Mouse (Mus musculus): Measurements from ENCODE around the gene Frrs1. TPM values are rescaled to one million over a fixed set of nuclear protein-coding genes. Genes with fewer than 3 reads are reported as not detected.
A peak's percentile ranks its signal among the peaks of the same experiment; 100 is the strongest.

Frrs1 gene
- polyA plus RNA-seq, 1 experiment from 2014 or later: 32.7 TPM

- peak; percentile 61 for DNase-seq (ENCODE audit: low spot score)
- WGBS: 91% methylated on average over 6 of the region's 6 CpGs
- Histone ChIP-seq H3K4me3 (no peak overlapping the region), H3K27me3 (ENCODE audit: insufficient read depth, poor library complexity, severe bottlenecking) (no peaks in the 10 kb centered on the region), H3K9me3 (no peaks in the 10 kb centered on the region), H3K4me1 (peaks cover 10% of the 10 kb centered on the region; the same call in 1 of the 2 replicates), H3K27ac (no peak overlapping the region), H3K36me3 (no peaks in the 10 kb centered on the region)
These were observed 25.0 kb upstream of the Frrs1 start for GRCm38 (mm10) chr3:116834241-116834640.

GRCm38 (mm10) chr3:116835350-116835749 is 23.9 kb upstream of the Frrs1 start:
- Histone ChIP-seq H3K36me3 (no peaks in the 10 kb centered on the region), H3K27me3 (ENCODE audit: insufficient read depth, poor library complexity, severe bottlenecking) (no peaks in the 10 kb centered on the region), H3K4me3 (peak overlapping the region; percentile 62), H3K4me1 (peaks cover 10% of the 10 kb centered on the region; the same call in 1 of the 2 replicates), H3K9me3 (no peaks in the 10 kb centered on the region), H3K27ac (peak overlapping the region; percentile 91)
- 79% methylated on average over 4 of the region's 4 CpGs for WGBS
- no peak for DNase-seq (ENCODE audit: low spot score)

GRCm38 (mm10) chr3:116835770-116836680 is 23.2 kb upstream of the Frrs1 start:
- Histone ChIP-seq H3K36me3 (no peaks in the 10 kb centered on the region), H3K27me3 (ENCODE audit: insufficient read depth, poor library complexity, severe bottlenecking) (no peaks in the 10 kb centered on the region), H3K27ac (peak overlapping the region; percentile 91), H3K4me1 (peaks cover 10% of the 10 kb centered on the region; the same call in 1 of the 2 replicates), H3K4me3 (peak overlapping the region; percentile 62), H3K9me3 (no peaks in the 10 kb centered on the region)
- WGBS: 22% methylated on average over 21 of the region's 21 CpGs
- DNase-seq (ENCODE audit: low spot score): peak; percentile 95

GRCm38 (mm10) chr3:116836681-116837475 is 22.4 kb upstream of the Frrs1 start:
- DNase-seq (ENCODE audit: low spot score): peak; percentile 58
- no peaks in the 10 kb centered on the region for H3K27me3 ChIP-seq (ENCODE audit: insufficient read depth, poor library complexity, severe bottlenecking)
- H3K4me3 ChIP-seq: no peak overlapping the region
- H3K9me3 ChIP-seq: no peaks in the 10 kb centered on the region
- 81% methylated on average over 23 of the region's 23 CpGs for WGBS
- no peaks in the 10 kb centered on the region for H3K36me3 ChIP-seq
- H3K27ac ChIP-seq: peak overlapping the region; percentile 69; the same call in 1 of the 2 replicates
- H3K4me1 ChIP-seq: peaks cover 10% of the 10 kb centered on the region; the same call in 1 of the 2 replicates

GRCm38 (mm10) chr3:116841311-116841710 is 18.0 kb upstream of the Frrs1 start:
- Histone ChIP-seq H3K4me1 (no peaks in the 10 kb centered on the region), H3K4me3 (no peak overlapping the region), H3K27me3 (ENCODE audit: insufficient read depth, poor library complexity, severe bottlenecking) (no peaks in the 10 kb centered on the region), H3K27ac (no peak overlapping the region), H3K36me3 (no peaks in the 10 kb centered on the region), H3K9me3 (no peaks in the 10 kb centered on the region)
- DNase-seq (ENCODE audit: low spot score): no peak
- 86% methylated on average over 2 of the region's 2 CpGs for WGBS

- no peaks in the 10 kb centered on the region for H3K4me1 ChIP-seq
- no peaks in the 10 kb centered on the region for H3K27me3 ChIP-seq (ENCODE audit: insufficient read depth, poor library complexity, severe bottlenecking)
- H3K36me3 ChIP-seq: no peaks in the 10 kb centered on the region
- peak; percentile 27 for DNase-seq (ENCODE audit: low spot score)
- no peak overlapping the region for H3K4me3 ChIP-seq
- H3K27ac ChIP-seq: no peak overlapping the region
- H3K9me3 ChIP-seq: no peaks in the 10 kb centered on the region
- 87% methylated on average over 10 of the region's 10 CpGs for whole genome bisulfite sequencing
These were observed 14.2 kb upstream of the Frrs1 start for GRCm38 (mm10) chr3:116844880-116845579.

GRCm38 (mm10) chr3:116846084-116846483 is 13.2 kb upstream of the Frrs1 start:
- no peak overlapping the region for H3K4me3 ChIP-seq
- no peak overlapping the region for H3K27ac ChIP-seq
- 31% methylated on average over 4 of the region's 4 CpGs for WGBS
- H3K4me1 ChIP-seq: no peaks in the 10 kb centered on the region
- no peaks in the 10 kb centered on the region for H3K36me3 ChIP-seq
- H3K27me3 ChIP-seq (ENCODE audit: insufficient read depth, poor library complexity, severe bottlenecking): no peaks in the 10 kb centered on the region
- no peaks in the 10 kb centered on the region for H3K9me3 ChIP-seq
- DNase-seq (ENCODE audit: low spot score): peak; percentile 61

- no peaks in the 10 kb centered on the region for H3K36me3 ChIP-seq
- WGBS: 81% methylated on average over 1 of the region's 1 CpGs
- no peaks in the 10 kb centered on the region for H3K4me1 ChIP-seq
- no peaks in the 10 kb centered on the region for H3K9me3 ChIP-seq
- no peak overlapping the region for H3K27ac ChIP-seq
- no peak overlapping the region for H3K4me3 ChIP-seq
- H3K27me3 ChIP-seq (ENCODE audit: insufficient read depth, poor library complexity, severe bottlenecking): no peaks in the 10 kb centered on the region
- peak; percentile 67 for DNase-seq (ENCODE audit: low spot score)
These were observed 11.2 kb upstream of the Frrs1 start for GRCm38 (mm10) chr3:116848099-116848498.

- no peaks in the 10 kb centered on the region for H3K27me3 ChIP-seq (ENCODE audit: insufficient read depth, poor library complexity, severe bottlenecking)
- peak; percentile 39 for DNase-seq (ENCODE audit: low spot score)
- no peaks in the 10 kb centered on the region for H3K4me1 ChIP-seq
- H3K9me3 ChIP-seq: no peaks in the 10 kb centered on the region
- 75% methylated on average over 4 of the region's 4 CpGs for WGBS
- H3K4me3 ChIP-seq: no peak overlapping the region
- H3K36me3 ChIP-seq: no peaks in the 10 kb centered on the region
- no peak overlapping the region for H3K27ac ChIP-seq
These were observed 10.3 kb upstream of the Frrs1 start for GRCm38 (mm10) chr3:116848936-116849335.

GRCm38 (mm10) chr3:116850376-116850775 is 8.9 kb upstream of the Frrs1 start:
- peak; percentile 57 for DNase-seq (ENCODE audit: low spot score)
- Histone ChIP-seq H3K9me3 (no peaks in the 10 kb centered on the region), H3K27ac (no peak overlapping the region), H3K4me1 (no peaks in the 10 kb centered on the region), H3K36me3 (no peaks in the 10 kb centered on the region), H3K4me3 (no peak overlapping the region), H3K27me3 (ENCODE audit: insufficient read depth, poor library complexity, severe bottlenecking) (no peaks in the 10 kb centered on the region)
- WGBS: 70% methylated on average over 1 of the region's 1 CpGs

GRCm38 (mm10) chr3:116852421-116852820 is 6.8 kb upstream of the Frrs1 start:
- no peak overlapping the region for H3K4me3 ChIP-seq
- no peaks in the 10 kb centered on the region for H3K27me3 ChIP-seq (ENCODE audit: insufficient read depth, poor library complexity, severe bottlenecking)
- no peaks in the 10 kb centered on the region for H3K4me1 ChIP-seq
- no peaks in the 10 kb centered on the region for H3K36me3 ChIP-seq
- no peaks in the 10 kb centered on the region for H3K9me3 ChIP-seq
- no peak overlapping the region for H3K27ac ChIP-seq
- DNase-seq (ENCODE audit: low spot score): no peak
- WGBS: 86% methylated on average over 3 of the region's 3 CpGs

- no peak for DNase-seq (ENCODE audit: low spot score)
- Histone ChIP-seq H3K4me1 (no peaks in the 10 kb centered on the region), H3K27ac (no peak overlapping the region), H3K4me3 (no peak overlapping the region), H3K36me3 (no peaks in the 10 kb centered on the region), H3K27me3 (ENCODE audit: insufficient read depth, poor library complexity, severe bottlenecking) (no peaks in the 10 kb centered on the region), H3K9me3 (no peaks in the 10 kb centered on the region)
- WGBS: 65% methylated on average over 6 of the region's 6 CpGs
These were observed 1.7 kb upstream of the Frrs1 start for GRCm38 (mm10) chr3:116857611-116858010.

Data from heart, embryonic 10.5 days (tissue).